Mouse (Mus musculus) bone marrow macrophage, adult 2 months (primary cell): ENCODE data around the gene Wdsub1.

Experiments
- CTCF ChIP-seq: IDR thresholded peaks from 2 replicates; pipeline ENCODE4 v1.5.1; 2012; ENCODE audit warnings: low read depth, mild to moderate bottlenecking, low read length, moderate library complexity
- POLR2A ChIP-seq: IDR thresholded peaks from 2 replicates; pipeline ENCODE4 v1.6.1; 2012; ENCODE audit warnings: mild to moderate bottlenecking, low read depth, low read length, borderline replicate concordance

DNA sequence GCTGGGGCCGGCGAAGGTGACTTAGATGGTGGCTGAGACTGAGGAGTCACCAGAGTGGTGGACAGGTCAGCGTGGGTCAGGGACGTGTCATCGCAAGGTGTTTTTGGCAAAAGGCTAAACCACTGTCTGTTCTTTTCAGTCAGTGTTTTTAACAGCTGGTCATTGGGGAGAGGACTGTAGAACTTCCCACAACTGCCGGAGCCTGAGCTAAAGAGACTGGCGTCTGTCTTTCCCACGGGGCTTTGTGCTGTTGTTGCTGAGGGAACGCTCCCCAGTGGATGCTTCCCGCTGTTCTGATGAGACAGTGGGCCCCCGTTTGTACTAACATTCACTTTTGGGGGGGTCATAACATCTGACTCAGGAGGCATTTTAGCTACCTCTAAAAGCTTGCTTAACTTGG, 31.2 kb upstream of the Wdsub1 start:
- TF ChIP-seq CTCF (no peak), POLR2A (no peak)
